Mouse (Mus musculus) lung, postnatal 0 days (tissue): ENCODE results near the gene Gm20388. TPM values are rescaled to one million over a fixed set of nuclear protein-coding genes. Genes with fewer than 3 reads are reported as not detected.
A peak's percentile ranks its signal among the peaks of the same experiment; 100 is the strongest.

Source experiments
- ATAC-seq: fragments of 200-750 bp; cut with Nextera tagmentation; 2 replicates; pipeline ENCODE4 v1.8.0; 2017; ENCODE audit warnings: moderate library complexity
- DNase-seq: peaks from one replicate; pipeline ENCODE4 v3.0.0-alpha.2; 2016; ENCODE audit warnings: low spot score
- H3K27ac ChIP-seq: fragments of 300-500 bp; sonication (generic); 2 replicates; pipeline ENCODE4 v1.5.1; 2014; ENCODE audit warnings: antibody characterized with exemption, mild to moderate bottlenecking, low read length, mixed read lengths
- H3K27me3 ChIP-seq: fragments of 300-500 bp; sonication (generic); replicated peaks from 2 replicates; pipeline ENCODE4 v1.6.1; 2014; ENCODE audit warnings: low read length, mixed read lengths; ENCODE audit not compliant: insufficient read depth
- H3K36me3 ChIP-seq: fragments of 300-500 bp; sonication (generic); 2 replicates; pipeline ENCODE4 v1.6.1; 2014; ENCODE audit warnings: low read length, mixed read lengths; ENCODE audit not compliant: insufficient read depth
- H3K4me1 ChIP-seq: fragments of 300-500 bp; sonication (generic); 2 replicates; pipeline ENCODE4 v1.6.1; 2014; ENCODE audit warnings: antibody characterized with exemption, low read depth, low read length, mixed read lengths; ENCODE audit not compliant: insufficient read depth
- H3K4me2 ChIP-seq: fragments of 300-500 bp; sonication (generic); replicated peaks from 2 replicates; pipeline ENCODE4 v1.6.1; 2014; ENCODE audit warnings: low read depth, mild to moderate bottlenecking, low read length, moderate library complexity, mixed read lengths
- H3K4me3 ChIP-seq: fragments of 300-500 bp; sonication (generic); 2 replicates; pipeline ENCODE4 v1.5.1; 2014; ENCODE audit warnings: low read depth, low read length
- H3K9ac ChIP-seq: fragments of 300-500 bp; sonication (generic); replicated peaks from 2 replicates; pipeline ENCODE4 v1.6.1; 2014; ENCODE audit warnings: low read depth, mild to moderate bottlenecking
- H3K9me3 ChIP-seq: fragments of 300-500 bp; sonication (generic); 2 replicates; pipeline ENCODE4 v1.6.1; 2016; ENCODE audit warnings: low read length, mixed read lengths
- CTCF ChIP-seq: IDR thresholded peaks from 2 replicates; pipeline ENCODE4 v1.5.1; 2016; ENCODE audit warnings: antibody characterized with exemption, mild to moderate bottlenecking
- EP300 ChIP-seq: IDR thresholded peaks from 2 replicates; pipeline ENCODE4 v1.6.1; 2016; ENCODE audit warnings: antibody characterized with exemption, mild to moderate bottlenecking, control low read depth
- WGBS: fragments of 180-500 bp; shearing (Covaris S2); extraction: QIAGEN DNeasy Blood & Tissue Kit; methylation state at CpG from one replicate; pipeline ENCODE4 v1.1.7; 2014; 5-methylcytosine and 5-hydroxymethylcytosine counted together
- polyA plus RNA-seq: library from polyadenylated mRNA; unstranded; fragments of >200 nt; fragmentation: Nextera tagmentation; extraction: Ambion mirVana; gene quantifications from 2 replicates; pipeline ENCODE4 v1.2.1, GENCODE M21; 2015

The Gm20388 gene
- polyA plus RNA-seq, 1 experiment from 2014 or later: not detected

DNA sequence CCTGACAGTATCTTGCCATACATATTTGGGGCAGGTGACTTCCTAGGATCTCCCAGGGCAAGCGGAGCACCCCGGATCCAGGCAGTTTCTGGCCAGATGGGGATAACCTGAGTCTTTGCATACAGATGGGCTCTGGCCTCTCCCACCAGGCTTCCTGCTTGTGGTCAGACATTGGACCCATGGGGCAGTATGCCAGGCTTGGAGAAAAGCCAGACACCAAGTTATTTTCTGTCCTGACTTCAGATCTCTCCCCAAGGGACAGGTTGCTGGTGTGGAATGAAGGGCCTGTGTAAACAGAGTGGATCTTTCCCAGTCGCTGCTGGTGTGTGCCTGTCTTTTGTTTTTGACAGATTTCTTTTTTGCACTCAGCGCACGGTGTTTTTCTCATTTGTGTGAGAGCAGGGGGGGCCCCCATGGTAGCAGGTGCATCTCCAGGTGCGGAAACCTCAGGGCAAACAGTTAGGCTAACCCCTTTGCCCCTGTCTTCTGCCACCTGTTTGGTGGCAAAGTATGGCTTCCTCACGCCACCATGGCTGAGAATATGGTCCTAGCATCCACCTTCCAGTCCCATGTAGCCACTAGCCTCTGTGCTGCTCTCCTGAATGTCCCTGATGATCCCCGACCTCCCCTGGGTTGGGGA, 632.9 kb downstream of the Gm20388 start:
- ATAC-seq: no peak
- Histone ChIP-seq H3K27me3 (no peaks in the 10 kb centered on the region), H3K4me3 (no peak overlapping the region), H3K4me2 (no peak overlapping the region), H3K4me1 (peaks cover 32% of the 10 kb centered on the region), H3K36me3 (no peaks in the 10 kb centered on the region), H3K27ac (no peak overlapping the region), H3K9ac (no peak overlapping the region), H3K9me3 (no peaks in the 10 kb centered on the region)
- TF ChIP-seq CTCF (no peak), EP300 (no peak)
- 55% methylated on average over 8 of the region's 8 CpGs for WGBS
- no peak for DNase-seq

DNA sequence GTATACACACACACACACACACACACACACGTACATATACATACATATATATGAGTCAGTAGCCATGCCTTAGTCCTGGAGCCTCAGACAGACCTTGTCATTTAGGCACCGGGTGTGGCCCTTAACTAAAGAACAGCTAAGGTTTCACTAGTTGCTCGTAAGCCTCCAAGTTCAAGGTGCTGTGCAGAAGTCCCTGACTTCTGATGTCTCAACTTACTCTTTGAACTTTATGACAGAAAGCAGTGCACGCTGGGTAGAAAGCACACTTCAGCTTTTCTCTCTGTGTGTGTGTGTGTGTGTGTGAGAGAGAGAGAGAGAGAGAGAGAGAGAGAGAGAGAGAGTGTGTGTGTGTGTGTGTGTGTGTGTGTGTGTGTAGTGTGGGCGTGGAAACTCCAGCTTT, 633.5 kb downstream of the Gm20388 start:
- DNase-seq: no peak
- H3K36me3 ChIP-seq: no peaks in the 10 kb centered on the region
- H3K9ac ChIP-seq: no peak overlapping the region
- H3K4me2 ChIP-seq: no peak overlapping the region
- no peak overlapping the region for H3K4me3 ChIP-seq
- peaks cover 32% of the 10 kb centered on the region for H3K4me1 ChIP-seq
- H3K27me3 ChIP-seq: no peaks in the 10 kb centered on the region
- TF ChIP-seq CTCF: no peak
- TF ChIP-seq EP300: no peak
- H3K27ac ChIP-seq: no peak overlapping the region
- WGBS: 71% methylated on average over 5 of the region's 5 CpGs
- no peaks in the 10 kb centered on the region for H3K9me3 ChIP-seq
- no peak for ATAC-seq

- Histone ChIP-seq H3K27ac (0 out of 2 replicates have a peak overlapping the region, but pooled peaks have one; percentile 26), H3K4me1 (peaks cover 32% of the 10 kb centered on the region), H3K27me3 (no peaks in the 10 kb centered on the region), H3K9ac (no peak overlapping the region), H3K36me3 (no peaks in the 10 kb centered on the region), H3K9me3 (no peaks in the 10 kb centered on the region), H3K4me3 (no peak overlapping the region), H3K4me2 (peak overlapping the region; percentile 14; the same call in 1 of the 2 replicates)
- no peak for TF ChIP-seq EP300
- TF ChIP-seq CTCF: no peak
- peak; percentile 42 for DNase-seq
- WGBS: 55% methylated on average over 7 of the region's 9 CpGs
- ATAC-seq: peak; percentile 43
Measured at GRCm38 (mm10) chr8:120547562-120547961, 636.9 kb downstream of the Gm20388 start.

- Histone ChIP-seq H3K36me3 (no peaks in the 10 kb centered on the region), H3K27me3 (no peaks in the 10 kb centered on the region), H3K27ac (no peak overlapping the region), H3K4me3 (no peak overlapping the region), H3K4me1 (peaks cover 27% of the 10 kb centered on the region), H3K9me3 (no peaks in the 10 kb centered on the region), H3K9ac (no peak overlapping the region), H3K4me2 (no peak overlapping the region)
- DNase-seq (no peak), ATAC-seq (no peak)
- WGBS: 58% methylated on average over 16 of the region's 16 CpGs
- TF ChIP-seq EP300 (no peak), CTCF (no peak)
Measured at GRCm38 (mm10) chr8:120548313-120548761, 637.7 kb downstream of the Gm20388 start.

GRCm38 (mm10) chr8:120549321-120549921, 638.8 kb downstream of the Gm20388 start:
- ATAC-seq: peak; percentile 30
- H3K9ac ChIP-seq: no peak overlapping the region

DNA sequence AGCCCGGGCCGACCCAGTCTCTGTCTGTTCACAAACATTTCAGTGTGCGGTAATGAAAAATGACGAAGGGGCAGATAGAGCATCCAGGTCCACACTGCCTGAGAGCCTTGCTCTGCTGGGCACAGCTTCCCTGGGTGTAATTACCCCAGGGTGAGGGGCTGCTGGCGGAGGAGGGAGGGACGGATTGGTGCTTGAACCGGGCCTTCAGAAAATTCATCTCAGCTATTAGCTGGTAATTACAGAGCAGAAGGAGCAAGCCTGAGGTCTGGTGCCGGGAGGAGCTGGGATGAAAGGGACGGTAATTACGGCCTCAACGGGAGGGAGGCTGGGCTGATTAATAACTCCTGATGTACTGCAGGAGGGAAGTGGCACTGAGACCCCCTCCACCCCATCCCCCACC, 639.3 kb downstream of the Gm20388 start:
- ATAC-seq (no peak), DNase-seq (no peak)
- H3K27me3 ChIP-seq: no peaks in the 10 kb centered on the region
- no peak overlapping the region for H3K9ac ChIP-seq
- H3K27ac ChIP-seq: no peak overlapping the region
- WGBS: 42% methylated on average over 11 of the region's 11 CpGs
- TF ChIP-seq EP300 (no peak), CTCF (no peak)
- peaks cover 27% of the 10 kb centered on the region for H3K4me1 ChIP-seq
- H3K4me2 ChIP-seq: no peak overlapping the region
- H3K4me3 ChIP-seq: no peak overlapping the region
- H3K9me3 ChIP-seq: no peaks in the 10 kb centered on the region
- H3K36me3 ChIP-seq: no peaks in the 10 kb centered on the region

More at GRCm38 (mm10) chr8:120549321-120549921, 638.8 kb downstream of the Gm20388 start:
- Histone ChIP-seq H3K4me2 (no peak overlapping the region), H3K27me3 (no peaks in the 10 kb centered on the region), H3K27ac (no peak overlapping the region), H3K4me1 (peaks cover 27% of the 10 kb centered on the region), H3K36me3 (no peaks in the 10 kb centered on the region), H3K9me3 (no peaks in the 10 kb centered on the region), H3K4me3 (no peak overlapping the region)
- peak; percentile 46 for DNase-seq
- WGBS: 32% methylated on average over 25 of the region's 25 CpGs
- no peak for TF ChIP-seq EP300
- TF ChIP-seq CTCF: no peak
